Mouse (Mus musculus) forebrain, postnatal 0 days (tissue): ENCODE results near the gene Selenok. TPM values are rescaled to one million over a fixed set of nuclear protein-coding genes. Genes with fewer than 3 reads are reported as not detected.

Experiments
- ATAC-seq: fragments of 200-750 bp; cut with Nextera tagmentation; 2 replicates; pipeline ENCODE4 v1.8.0; 2017; ENCODE audit warnings: mild to moderate bottlenecking, moderate library complexity
- DNase-seq: peaks from one replicate; pipeline ENCODE4 v3.0.0-alpha.2; 2015
- H3K27ac ChIP-seq: fragments of 300-500 bp; sonication (generic); 2 replicates; pipeline ENCODE4 v1.5.1; 2014; ENCODE audit warnings: low read depth, mild to moderate bottlenecking, antibody characterized with exemption, low read length, moderate library complexity, mixed read lengths
- H3K27me3 ChIP-seq: fragments of 300-500 bp; sonication (generic); 2 replicates; pipeline ENCODE4 v1.6.1; 2014; ENCODE audit warnings: mild to moderate bottlenecking, low read length, mixed read lengths; ENCODE audit not compliant: insufficient read depth
- H3K36me3 ChIP-seq: fragments of 300-500 bp; sonication (generic); 2 replicates; pipeline ENCODE4 v1.6.1; 2014; ENCODE audit warnings: mild to moderate bottlenecking, moderate library complexity; ENCODE audit not compliant: insufficient read depth
- H3K4me1 ChIP-seq: fragments of 300-500 bp; sonication (generic); 2 replicates; pipeline ENCODE4 v1.6.1; 2014; ENCODE audit warnings: antibody characterized with exemption; ENCODE audit not compliant: insufficient read depth
- H3K4me2 ChIP-seq: fragments of 300-500 bp; sonication (generic); 2 replicates; pipeline ENCODE4 v1.6.1; 2014; ENCODE audit warnings: low read depth, mild to moderate bottlenecking, moderate library complexity
- H3K4me3 ChIP-seq: fragments of 300-500 bp; sonication (generic); 2 replicates; pipeline ENCODE4 v1.5.1; 2014; ENCODE audit warnings: low read depth, low read length, mixed read lengths
- H3K9ac ChIP-seq: fragments of 300-500 bp; sonication (generic); 2 replicates; pipeline ENCODE4 v1.6.1; 2014; ENCODE audit warnings: mild to moderate bottlenecking
- H3K9me3 ChIP-seq: fragments of 300-500 bp; sonication (generic); 2 replicates; pipeline ENCODE4 v1.6.1; 2016; ENCODE audit warnings: low read length
- CTCF ChIP-seq: sonication (generic); IDR thresholded peaks from 2 replicates; pipeline ENCODE4 v1.5.1; 2016; ENCODE audit warnings: antibody characterized with exemption, control low read depth, low read depth
- WGBS: fragments of 180-500 bp; shearing (Covaris S2); extraction: QIAGEN DNeasy Blood & Tissue Kit; methylation state at CpG from one replicate; pipeline ENCODE4 v1.1.7; 2014; 5-methylcytosine and 5-hydroxymethylcytosine counted together
- microRNA-seq, 2 experiments: library from miRNA; unstranded; fragments of <30 nt; microRNA quantifications; one replicate each; pipeline ENCODE4; 2016
- polyA plus RNA-seq: library from polyadenylated mRNA; unstranded; fragments of >200 nt; fragmentation: Nextera tagmentation; extraction: Ambion mirVana; gene quantifications from 2 replicates; pipeline ENCODE4 v1.2.1, GENCODE M21; 2015
- total RNA-seq: library from RNA; depleted of rRNA; stranded (reverse); fragments of >200 nt; gene quantifications from 2 replicates; pipeline ENCODE4 v1.2.3, GENCODE M21; 2014; rRNA removed

The Selenok gene
- total and polyA plus RNA-seq, 2 experiments from 2014 or later = 95.6 to 446 TPM

GRCm38 (mm10) chr14:30018846-30019245 lies 50.7 kb downstream of the Selenok start:
- no peaks in the 10 kb centered on the region for H3K4me1 ChIP-seq
- no peaks in the 10 kb centered on the region for H3K27me3 ChIP-seq
- no peak overlapping the region for H3K9ac ChIP-seq
- H3K9me3 ChIP-seq = no peaks in the 10 kb centered on the region
- H3K4me3 ChIP-seq = no peak overlapping the region
- WGBS = 94% methylated on average over 6 of the region's 6 CpGs
- no peak overlapping the region for H3K27ac ChIP-seq
- TF ChIP-seq CTCF = no peak
- H3K4me2 ChIP-seq = no peak overlapping the region
- no peaks in the 10 kb centered on the region for H3K36me3 ChIP-seq
- ATAC-seq (no peak), DNase-seq (no peak)

GRCm38 (mm10) chr14:30019375-30019774 lies 51.3 kb downstream of the Selenok start:
- no peak for ATAC-seq
- H3K9ac ChIP-seq = no peak overlapping the region

GRCm38 (mm10) chr14:30019792-30020575 lies 51.9 kb downstream of the Selenok start:
- H3K36me3 ChIP-seq = no peaks in the 10 kb centered on the region
- DNase-seq = no peak
- H3K4me2 ChIP-seq = no peak overlapping the region
- no peak for ATAC-seq
- no peak overlapping the region for H3K9ac ChIP-seq
- no peak for TF ChIP-seq CTCF
- no peaks in the 10 kb centered on the region for H3K4me1 ChIP-seq
- 44% methylated on average over 9 of the region's 9 CpGs for WGBS
- no peak overlapping the region for H3K27ac ChIP-seq
- H3K27me3 ChIP-seq = no peaks in the 10 kb centered on the region
- no peak overlapping the region for H3K4me3 ChIP-seq
- H3K9me3 ChIP-seq = no peaks in the 10 kb centered on the region

More at GRCm38 (mm10) chr14:30019375-30019774, 51.3 kb downstream of the Selenok start:
- Histone ChIP-seq H3K4me2 (no peak overlapping the region), H3K27ac (no peak overlapping the region), H3K27me3 (no peaks in the 10 kb centered on the region), H3K9me3 (no peaks in the 10 kb centered on the region), H3K4me1 (no peaks in the 10 kb centered on the region), H3K4me3 (no peak overlapping the region), H3K36me3 (no peaks in the 10 kb centered on the region)
- TF ChIP-seq CTCF = no peak
- no peak for DNase-seq
- 94% methylated on average over 8 of the region's 8 CpGs for WGBS

- H3K4me1 ChIP-seq = no peaks in the 10 kb centered on the region
- H3K4me2 ChIP-seq = no peak overlapping the region
- no peaks in the 10 kb centered on the region for H3K27me3 ChIP-seq
- no peak for ATAC-seq
- no peak overlapping the region for H3K27ac ChIP-seq
- TF ChIP-seq CTCF = no peak
- H3K9me3 ChIP-seq = no peaks in the 10 kb centered on the region
- 93% methylated on average over 6 of the region's 6 CpGs for WGBS
- no peak for DNase-seq
- H3K36me3 ChIP-seq = no peaks in the 10 kb centered on the region
- no peak overlapping the region for H3K9ac ChIP-seq
- H3K4me3 ChIP-seq = no peak overlapping the region
Observed at GRCm38 (mm10) chr14:30022471-30022870, 54.4 kb downstream of the Selenok start.

GRCm38 (mm10) chr14:30024387-30024786 lies 56.3 kb downstream of the Selenok start:
- no peaks in the 10 kb centered on the region for H3K4me1 ChIP-seq
- DNase-seq (no peak), ATAC-seq (no peak)
- H3K27ac ChIP-seq = no peak overlapping the region
- H3K9me3 ChIP-seq = no peaks in the 10 kb centered on the region
- no peak overlapping the region for H3K4me2 ChIP-seq
- no peaks in the 10 kb centered on the region for H3K36me3 ChIP-seq
- no peak overlapping the region for H3K9ac ChIP-seq
- H3K4me3 ChIP-seq = no peak overlapping the region
- TF ChIP-seq CTCF = no peak
- WGBS = 42% methylated on average over 7 of the region's 7 CpGs
- no peaks in the 10 kb centered on the region for H3K27me3 ChIP-seq

Small RNA genes within 50 kb of the gene (microRNA-seq; reads per million reads assigned to microRNA genes)
- gene Mir6947 = 0 reads per million in 2 experiments

Other genes starting within 250 kb of the Selenok start
- 28.1 and 34.8 TPM in 2 replicates for gene Cacna2d3, start 246.4 kb upstream of the Selenok start, total RNA-seq
- gene Cacna2d3, start 246.4 kb upstream of the Selenok start, polyA plus RNA-seq = 26.3 and 37.7 TPM in 2 replicates
- 58.3 and 68.6 TPM in 2 replicates for gene Actr8, start 10.0 kb downstream of the Selenok start, total RNA-seq
- 38.6 and 49.2 TPM in 2 replicates for gene Actr8, start 10.0 kb downstream of the Selenok start, polyA plus RNA-seq
- gene Il17rb, start 40.6 kb downstream of the Selenok start, total RNA-seq = 0.71 and 0.92 TPM in 2 replicates
- 0.54 and 1.1 TPM in 2 replicates for gene Il17rb, start 40.6 kb downstream of the Selenok start, polyA plus RNA-seq
- 0.86 and 1.5 TPM in 2 replicates for gene Chdh, start 40.7 kb downstream of the Selenok start, total RNA-seq
- gene Chdh, start 40.7 kb downstream of the Selenok start, polyA plus RNA-seq = 0.21 TPM in 2 replicates